Mouse (Mus musculus) stomach, postnatal 0 days (tissue): ENCODE results near the gene Rnf180. TPM values are rescaled to one million over a fixed set of nuclear protein-coding genes. Genes with fewer than 3 reads are reported as not detected.

ENCODE experiments used
- ATAC-seq: fragments of 200-750 bp; cut with Nextera tagmentation; 2 replicates; pipeline ENCODE4 v1.8.0; 2017; ENCODE audit not compliant: low FRiP score, low TSS enrichment
- DNase-seq: peaks from one replicate; pipeline ENCODE4 v3.0.0-alpha.2; 2016; ENCODE audit warnings: low spot score
- H3K27ac ChIP-seq: fragments of 300-500 bp; sonication (generic); replicated peaks from 2 replicates; pipeline ENCODE4 v1.5.1; 2014; ENCODE audit warnings: mild to moderate bottlenecking, control low read depth
- H3K27me3 ChIP-seq: fragments of 300-500 bp; sonication (generic); 2 replicates; pipeline ENCODE4 v1.6.1; 2014; ENCODE audit warnings: low read length; ENCODE audit not compliant: control insufficient read depth, insufficient read depth
- H3K36me3 ChIP-seq: fragments of 300-500 bp; sonication (generic); 2 replicates; pipeline ENCODE4 v1.6.1; 2014; ENCODE audit warnings: low read length, mixed read lengths; ENCODE audit not compliant: control insufficient read depth, insufficient read depth
- H3K4me1 ChIP-seq: fragments of 300-500 bp; sonication (generic); replicated peaks from 2 replicates; pipeline ENCODE4 v1.6.1; 2014; ENCODE audit warnings: antibody characterized with exemption; ENCODE audit not compliant: control insufficient read depth, insufficient read depth
- H3K4me2 ChIP-seq: fragments of 300-500 bp; sonication (generic); replicated peaks from 2 replicates; pipeline ENCODE4 v1.6.1; 2014; ENCODE audit warnings: low read depth, mild to moderate bottlenecking, control low read depth, moderate library complexity
- H3K4me3 ChIP-seq: fragments of 300-500 bp; sonication (generic); 2 replicates; pipeline ENCODE4 v1.5.1; 2014; ENCODE audit warnings: low read depth, low read length, control low read depth
- H3K9ac ChIP-seq: fragments of 300-500 bp; sonication (generic); 2 replicates; pipeline ENCODE4 v1.6.1; 2014; ENCODE audit warnings: mild to moderate bottlenecking, low read length, control low read depth, mixed read lengths
- H3K9me3 ChIP-seq: fragments of 300-500 bp; sonication (generic); 2 replicates; pipeline ENCODE4 v1.6.1; 2016; ENCODE audit warnings: low read length; ENCODE audit not compliant: control insufficient read depth
- CTCF ChIP-seq: IDR thresholded peaks from 2 replicates; pipeline ENCODE4 v1.5.1; 2016; ENCODE audit warnings: antibody characterized with exemption, low read depth, mild to moderate bottlenecking, moderate library complexity
- EP300 ChIP-seq: optimal IDR thresholded peaks from 2 replicates; pipeline ENCODE3; 2016; ENCODE audit warnings: antibody characterized with exemption
- WGBS: fragments of 180-500 bp; shearing (Covaris S2); extraction: QIAGEN DNeasy Blood & Tissue Kit; methylation state at CpG from one replicate; pipeline ENCODE4 v1.1.7; 2014; 5-methylcytosine and 5-hydroxymethylcytosine counted together
- polyA plus RNA-seq: library from polyadenylated mRNA; unstranded; fragments of >200 nt; fragmentation: Nextera tagmentation; extraction: Ambion mirVana; gene quantifications from 2 replicates; pipeline ENCODE4 v1.2.1, GENCODE M21; 2015

Rnf180 gene
- polyA plus RNA-seq, 1 experiment from 2014 or later, result 1.2 TPM

- Histone ChIP-seq H3K4me3 (no peak overlapping the region), H3K27ac (no peak overlapping the region), H3K27me3 (no peaks in the 10 kb centered on the region), H3K4me2 (no peak overlapping the region), H3K36me3 (no peaks in the 10 kb centered on the region), H3K9me3 (no peaks in the 10 kb centered on the region), H3K9ac (no peak overlapping the region), H3K4me1 (no peaks in the 10 kb centered on the region)
- WGBS, result 80% methylated on average over 6 of the region's 6 CpGs
- DNase-seq, result no peak
- TF ChIP-seq EP300 (no peak), CTCF (no peak)
- no peak for ATAC-seq
These were observed 183.0 kb downstream of the Rnf180 start for GRCm38 (mm10) chr13:105111599-105111998.

- 72% methylated on average over 2 of the region's 2 CpGs for WGBS
- ATAC-seq (no peak), DNase-seq (no peak)
- Histone ChIP-seq H3K4me3 (no peak overlapping the region), H3K36me3 (no peaks in the 10 kb centered on the region), H3K9me3 (no peaks in the 10 kb centered on the region), H3K4me2 (no peak overlapping the region), H3K9ac (no peak overlapping the region), H3K4me1 (no peaks in the 10 kb centered on the region), H3K27ac (no peak overlapping the region), H3K27me3 (no peaks in the 10 kb centered on the region)
- TF ChIP-seq CTCF (no peak), EP300 (no peak)
These were observed 190.2 kb downstream of the Rnf180 start for GRCm38 (mm10) chr13:105104385-105104784.

GRCm38 (mm10) chr13:105100705-105101104 is 193.9 kb downstream of the Rnf180 start:
- no peaks in the 10 kb centered on the region for H3K36me3 ChIP-seq
- no peak overlapping the region for H3K4me3 ChIP-seq
- TF ChIP-seq CTCF, result no peak
- TF ChIP-seq EP300, result no peak
- no peaks in the 10 kb centered on the region for H3K27me3 ChIP-seq
- DNase-seq (no peak), ATAC-seq (no peak)
- no peaks in the 10 kb centered on the region for H3K4me1 ChIP-seq
- H3K9me3 ChIP-seq, result no peaks in the 10 kb centered on the region
- H3K27ac ChIP-seq, result no peak overlapping the region
- WGBS, result 83% methylated on average over 4 of the region's 4 CpGs
- no peak overlapping the region for H3K4me2 ChIP-seq
- H3K9ac ChIP-seq, result no peak overlapping the region

- no peak overlapping the region for H3K9ac ChIP-seq
- no peaks in the 10 kb centered on the region for H3K4me1 ChIP-seq
- no peaks in the 10 kb centered on the region for H3K9me3 ChIP-seq
- DNase-seq, result no peak
- H3K4me3 ChIP-seq, result no peak overlapping the region
- H3K4me2 ChIP-seq, result no peak overlapping the region
- no peak for ATAC-seq
- WGBS, result 79% methylated on average over 2 of the region's 2 CpGs
- TF ChIP-seq CTCF, result no peak
- TF ChIP-seq EP300, result no peak
- H3K27me3 ChIP-seq, result no peaks in the 10 kb centered on the region
- H3K27ac ChIP-seq, result no peak overlapping the region
- H3K36me3 ChIP-seq, result no peaks in the 10 kb centered on the region
These were observed 198.3 kb downstream of the Rnf180 start for GRCm38 (mm10) chr13:105096316-105096715.

GRCm38 (mm10) chr13:105089276-105089675 is 205.3 kb downstream of the Rnf180 start:
- no peak for TF ChIP-seq CTCF
- TF ChIP-seq EP300, result no peak
- no peak overlapping the region for H3K27ac ChIP-seq
- no peak overlapping the region for H3K4me2 ChIP-seq
- no peaks in the 10 kb centered on the region for H3K4me1 ChIP-seq
- no peak for DNase-seq
- H3K9ac ChIP-seq, result no peak overlapping the region
- no peak for ATAC-seq
- no peaks in the 10 kb centered on the region for H3K36me3 ChIP-seq
- no peaks in the 10 kb centered on the region for H3K27me3 ChIP-seq
- 73% methylated on average over 3 of the region's 3 CpGs for WGBS
- no peak overlapping the region for H3K4me3 ChIP-seq
- no peaks in the 10 kb centered on the region for H3K9me3 ChIP-seq

GRCm38 (mm10) chr13:105081862-105082261 is 212.8 kb downstream of the Rnf180 start, which contains the start of gene 4933425L06Rik:
4933425L06Rik (plus strand) TSS chr13:105082122.
- H3K9me3 ChIP-seq, result no peaks in the 10 kb centered on the region
- no peak within 1 kb of the TSS for H3K27ac ChIP-seq
- H3K4me3 ChIP-seq, result no peak within 1 kb of the TSS
- no peak within 1 kb of the TSS for H3K4me2 ChIP-seq
- no peak for TF ChIP-seq CTCF
- no peak for TF ChIP-seq EP300
- no peaks in the 10 kb centered on the region for H3K27me3 ChIP-seq
- WGBS, result 94% methylated on average over 10 of the region's 10 CpGs
- DNase-seq (no peak), ATAC-seq (no peak)
- no peaks in the 10 kb centered on the region for H3K4me1 ChIP-seq
- H3K36me3 ChIP-seq, result no peaks in the 10 kb centered on the region
- no peak within 1 kb of the TSS for H3K9ac ChIP-seq

Other genes starting within 250 kb of the Rnf180 start
- 1.5 and 1.8 TPM in 2 replicates for gene Rgs7bp, start 239.9 kb downstream of the Rnf180 start, polyA plus RNA-seq
- gene 4933425L06Rik, start 212.7 kb downstream of the Rnf180 start, polyA plus RNA-seq, result not detected in 2 replicates
- gene Htr1a, start 148.8 kb upstream of the Rnf180 start, polyA plus RNA-seq, result not detected in 2 replicates